Mouse (Mus musculus): ENCODE results near the gene Pus1. TPM values are rescaled to one million over a fixed set of nuclear protein-coding genes. Genes with fewer than 3 reads are reported as not detected.

Gene Pus1
- total and polyA plus RNA-seq, 3 experiments: 107 to 248 (median 117) TPM

DNA sequence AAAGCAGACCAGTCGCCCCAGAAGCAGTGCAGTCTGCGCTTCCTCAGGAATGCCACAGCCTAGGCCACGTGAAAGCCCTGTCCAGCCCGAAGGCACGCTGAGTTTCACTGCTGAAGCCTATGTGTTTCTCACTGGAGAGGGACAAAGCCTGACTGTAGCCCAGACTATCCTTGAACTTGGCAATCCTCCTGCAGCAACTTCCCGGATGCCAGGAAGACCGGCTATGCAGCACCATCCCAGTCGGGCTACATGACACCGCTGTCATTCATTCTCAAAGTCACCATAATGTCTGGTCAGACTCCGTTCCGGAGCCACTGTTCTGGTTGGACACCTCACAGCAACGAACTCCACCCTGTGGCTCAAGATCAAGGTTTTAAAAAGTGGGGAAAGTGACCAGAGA is 2.2 kb downstream of the Pus1 start:
- Histone ChIP-seq H3K4me3 (ENCODE audit: control insufficient read depth in 1 of 2, insufficient read depth in 1 of 2, low read depth in 2 of 2, low read length in 2 of 2) (no peak overlapping the region), H3K9me3 (replicated peaks; ENCODE audit: insufficient read depth, low read length) (no peaks in the 10 kb centered on the region), H3K36me3 (ENCODE audit: control insufficient read depth in 1 of 2, insufficient read depth in 2 of 2, low read length in 2 of 2) (peaks cover 6 to 9% of the 10 kb centered on the region in 2 experiments), H3K9ac (ENCODE audit: control insufficient read depth, low read depth, low read length, poor library complexity, severe bottlenecking) (no peak overlapping the region), H3K27me3 (ENCODE audit: control insufficient read depth in 1 of 2, insufficient read depth in 2 of 2, low read length in 2 of 2) (no peaks in the 10 kb centered on the region), H3K79me2 (ENCODE audit: control insufficient read depth, insufficient read depth, low read length, poor library complexity) (peaks cover 56% of the 10 kb centered on the region), H3K4me1 (ENCODE audit: control insufficient read depth in 1 of 2, insufficient read depth in 2 of 2, low read length in 2 of 2) (peaks cover 2 to 16% of the 10 kb centered on the region in 2 experiments; a peak in 3 of 4 replicates), H3K27ac (ENCODE audit: control insufficient read depth, low read depth, low read length) (no peak overlapping the region)
- DNase-seq (ENCODE audit: low read depth, low spot score): no peak
- TF ChIP-seq USF2 (IDR thresholded peaks at IDR 0.05; ENCODE audit: borderline replicate concordance in 1 of 2, insufficient read depth in 1 of 2, low read depth in 1 of 2, low read length in 2 of 2): no peak
- TF ChIP-seq ETS1 (IDR thresholded peaks at IDR 0.05; ENCODE audit: low read depth, low read length): no peak
- TF ChIP-seq TBP (IDR thresholded peaks at IDR 0.05; ENCODE audit: low read depth, low read length): no peak
- no peak for TF ChIP-seq KAT2A (conservative IDR thresholded peaks at IDR 0.05; ENCODE audit: low read depth, low read length)
- TF ChIP-seq NELFE (IDR thresholded peaks at IDR 0.05; ENCODE audit: low read depth, low read length): no peak
- TF ChIP-seq ELF1 (IDR thresholded peaks at IDR 0.05; ENCODE audit: low read depth, low read length): no peak
- no peak for TF ChIP-seq UBTF (IDR thresholded peaks at IDR 0.05; ENCODE audit: borderline replicate concordance, insufficient read depth, low read depth, low read length)
- TF ChIP-seq TAL1 (IDR thresholded peaks at IDR 0.05; ENCODE audit: low read length): no peak
- no peak for TF ChIP-seq GATA1 (IDR thresholded peaks at IDR 0.05; ENCODE audit: low read depth, low read length)
- no peak for TF ChIP-seq RCOR1 (IDR thresholded peaks at IDR 0.05; ENCODE audit: low read depth, low read length)
- TF ChIP-seq CTCF (IDR thresholded peaks at IDR 0.05 in 2 of 3, conservative IDR thresholded peaks at IDR 0.05 in 1 of 3; ENCODE audit: control insufficient read depth in 1 of 3, insufficient read depth in 1 of 3, low read depth in 2 of 3, low read length in 3 of 3, poor library complexity in 1 of 3, severe bottlenecking in 1 of 3): no peak
- TF ChIP-seq MAX (IDR thresholded peaks at IDR 0.05; ENCODE audit: low read length): no peak
- TF ChIP-seq MYB (IDR thresholded peaks at IDR 0.05; ENCODE audit: low read depth, low read length): no peak
- TF ChIP-seq USF1 (IDR thresholded peaks at IDR 0.05; ENCODE audit: low read depth, low read length): no peak

DNA sequence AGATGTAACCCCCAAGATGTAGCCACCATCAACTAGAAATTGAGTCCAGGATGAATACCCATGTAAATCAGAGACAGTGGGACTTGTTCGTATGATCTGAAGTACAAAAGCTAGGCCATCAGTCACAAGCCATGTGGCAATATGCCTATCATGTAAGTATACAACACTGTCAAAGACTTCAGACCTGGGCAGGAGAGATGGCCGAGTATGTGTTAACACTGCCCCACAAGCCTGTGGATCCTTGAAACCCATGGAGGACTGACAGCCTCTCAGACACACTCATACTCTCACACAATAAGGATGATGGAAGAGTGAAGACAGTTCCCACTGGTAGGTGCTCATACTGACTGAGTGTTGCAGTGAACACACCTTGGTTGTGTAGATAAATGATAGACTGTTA is 4.3 kb downstream of the Pus1 start:
- Histone ChIP-seq H3K4me1 (ENCODE audit: control insufficient read depth in 1 of 2, insufficient read depth in 2 of 2, low read length in 2 of 2) (peaks cover 2 to 10% of the 10 kb centered on the region in 2 experiments; a peak in 3 of 4 replicates), H3K36me3 (ENCODE audit: control insufficient read depth in 1 of 2, insufficient read depth in 2 of 2, low read length in 2 of 2) (peaks cover 6 to 14% of the 10 kb centered on the region in 2 experiments)

More for the DNA sequence above, 4.3 kb downstream of the Pus1 start:
- H3K79me2 ChIP-seq (ENCODE audit: control insufficient read depth, insufficient read depth, low read length, poor library complexity): peaks cover 59% of the 10 kb centered on the region
- no peak for TF ChIP-seq SIN3A (IDR thresholded peaks at IDR 0.05; ENCODE audit: low read length)
- TF ChIP-seq CHD2 (IDR thresholded peaks at IDR 0.05; ENCODE audit: low read length): no peak
- TF ChIP-seq MAX (IDR thresholded peaks at IDR 0.05; ENCODE audit: low read length): no peak
- no peak for TF ChIP-seq EP300 (IDR thresholded peaks at IDR 0.05; ENCODE audit: low read depth in 1 of 2, low read length in 2 of 2)
- no peak for TF ChIP-seq USF1 (IDR thresholded peaks at IDR 0.05; ENCODE audit: low read depth, low read length)
- no peaks in the 10 kb centered on the region for H3K27me3 ChIP-seq (ENCODE audit: control insufficient read depth in 1 of 2, insufficient read depth in 2 of 2, low read length in 2 of 2)
- no peak overlapping the region for H3K9ac ChIP-seq (ENCODE audit: control insufficient read depth, low read depth, low read length, poor library complexity, severe bottlenecking)
- no peak overlapping the region for H3K27ac ChIP-seq (ENCODE audit: control insufficient read depth, low read depth, low read length)
- H3K4me3 ChIP-seq (ENCODE audit: control insufficient read depth in 1 of 2, insufficient read depth in 1 of 2, low read depth in 2 of 2, low read length in 2 of 2): no peak overlapping the region
- DNase-seq (ENCODE audit: low read depth, low spot score): no peak
- H3K9me3 ChIP-seq (replicated peaks; ENCODE audit: insufficient read depth, low read length): no peaks in the 10 kb centered on the region

Measured in MEL (cell line).